Mouse (Mus musculus): Measurements from ENCODE around the gene Pisd. TPM values are rescaled to one million over a fixed set of nuclear protein-coding genes. Genes with fewer than 3 reads are reported as not detected.
"Not testable (repeated sequence)": the region's sequence is repeated elsewhere in the genome, so short reads cannot be mapped to it uniquely, and the experiment has no call there.

Pisd gene
- total and polyA plus RNA-seq, 3 experiments = 45.2 to 57.1 (median 52.1) TPM

DNA sequence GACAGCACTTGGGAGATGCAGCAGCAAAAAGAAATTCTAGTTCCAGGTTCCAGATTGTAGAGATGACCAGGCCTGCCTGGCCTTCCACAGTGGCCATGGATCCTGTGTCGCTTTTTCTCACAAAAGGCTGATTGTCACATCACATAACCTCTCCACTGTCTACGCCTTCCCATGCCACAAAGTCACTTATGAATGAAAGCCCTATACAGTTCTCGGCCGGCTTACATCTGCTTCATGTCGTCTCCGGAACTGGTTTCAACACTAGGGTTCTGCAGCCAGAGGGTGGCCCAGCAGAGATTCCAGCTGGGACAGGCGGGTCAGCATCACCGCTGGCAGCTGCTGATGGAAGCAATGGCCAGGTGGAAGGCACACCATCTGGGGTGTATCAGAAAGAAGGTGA lies 56.6 kb downstream of the Pisd start:
- in situ Hi-C loops (cut with MboI; ENCODE audit: low pct_ligation_motif_present, low pct_unique_long_range_greater_than_20kb, low sequenced_read_pairs) = no loop called here
- H3K9ac ChIP-seq (ENCODE audit: insufficient read depth, low read depth) = no peak overlapping the region

DNA sequence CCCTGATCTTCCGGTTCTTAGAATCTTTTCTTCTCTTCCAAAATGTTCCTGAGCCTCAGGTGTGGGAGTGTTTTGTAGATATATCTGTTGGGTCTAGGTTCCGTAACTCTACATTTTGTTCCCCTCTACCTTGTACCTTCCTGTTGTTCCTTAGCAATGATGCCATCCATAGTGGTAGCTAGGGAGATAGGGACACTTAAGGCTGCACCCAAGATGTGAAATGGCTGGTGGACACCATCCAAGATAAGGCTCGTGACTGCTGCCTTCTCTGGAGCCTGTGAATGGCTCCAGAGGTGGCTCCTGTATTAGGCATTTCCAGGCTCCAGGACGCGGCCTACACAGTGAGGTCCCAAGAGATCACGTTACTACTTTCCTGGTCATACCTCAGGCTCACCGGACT lies 57.1 kb downstream of the Pisd start:
- dilution Hi-C loops (cut with MboI; ENCODE audit: extremely low pct_ligation_motif_present, extremely low pct_unique_long_range_greater_than_20kb, low sequenced_read_pairs) (no loop called here), in situ Hi-C loops (cut with MboI; ENCODE audit: low pct_ligation_motif_present, low pct_unique_long_range_greater_than_20kb, low sequenced_read_pairs) (no loop called here)
- Histone ChIP-seq H3K27me3 (replicated peaks) (no peaks in the 10 kb centered on the region), H3K9me3 (replicated peaks; ENCODE audit: low read length) (no peaks in the 10 kb centered on the region), H3K79me2 (replicated peaks; ENCODE audit: control insufficient read depth, extremely low read depth, insufficient read depth, poor library complexity, severe bottlenecking) (no peaks in the 10 kb centered on the region), H3K4me2 (ENCODE audit: insufficient read depth, low read depth, poor library complexity, severe bottlenecking) (no peak overlapping the region), H3K4me3 (replicated peaks in 1 of 3; ENCODE audit: low read depth in 2 of 3, low read length in 2 of 3, poor library complexity in 1 of 3) (no peak overlapping the region), H3K9ac (ENCODE audit: insufficient read depth, low read depth) (no peak overlapping the region), H3K4me1 (ENCODE audit: control insufficient read depth in 1 of 2, insufficient read depth in 2 of 2) (no peaks in the 10 kb centered on the region), H3K36me3 (replicated peaks in 1 of 2; ENCODE audit: control insufficient read depth in 1 of 2, insufficient read depth in 1 of 2, low read length in 1 of 2) (peaks cover under 1 to 11% of the 10 kb centered on the region in 2 experiments), H3K27ac (ENCODE audit: insufficient read depth, low read depth) (no peak overlapping the region)
- TF ChIP-seq UBTF (IDR thresholded peaks at IDR 0.05; ENCODE audit: low read depth, low read length) = no peak
- no peak for TF ChIP-seq NELFE (IDR thresholded peaks at IDR 0.05; ENCODE audit: low read depth, low read length)
- no peak for TF ChIP-seq E2F4 (IDR thresholded peaks at IDR 0.05; ENCODE audit: insufficient replicate concordance, low read depth, low read length)
- no peak for TF ChIP-seq MEF2A (IDR thresholded peaks at IDR 0.05; ENCODE audit: borderline replicate concordance, low read depth, low read length)
- no peak for DNase-seq (ENCODE audit: extremely low read depth)

More for the DNA sequence above, 56.6 kb downstream of the Pisd start:
- Histone ChIP-seq H3K27me3 (replicated peaks) (no peaks in the 10 kb centered on the region), H3K9me3 (replicated peaks; ENCODE audit: low read length) (no peaks in the 10 kb centered on the region), H3K79me2 (replicated peaks; ENCODE audit: control insufficient read depth, extremely low read depth, insufficient read depth, poor library complexity, severe bottlenecking) (no peaks in the 10 kb centered on the region), H3K4me2 (ENCODE audit: insufficient read depth, low read depth, poor library complexity, severe bottlenecking) (no peak overlapping the region), H3K27ac (ENCODE audit: insufficient read depth, low read depth) (no peak overlapping the region), H3K36me3 (replicated peaks in 1 of 2; ENCODE audit: control insufficient read depth in 1 of 2, insufficient read depth in 1 of 2, low read length in 1 of 2) (peaks cover 6 to 17% of the 10 kb centered on the region in 2 experiments), H3K4me3 (replicated peaks in 1 of 3; ENCODE audit: low read depth in 2 of 3, low read length in 2 of 3, poor library complexity in 1 of 3) (no peak overlapping the region), H3K4me1 (ENCODE audit: control insufficient read depth in 1 of 2, insufficient read depth in 2 of 2) (no peaks in the 10 kb centered on the region)
- DNase-seq (ENCODE audit: extremely low read depth) = no peak
- dilution Hi-C loops (cut with MboI; ENCODE audit: extremely low pct_ligation_motif_present, extremely low pct_unique_long_range_greater_than_20kb, low sequenced_read_pairs) = no loop called here
- TF ChIP-seq ELF1 (IDR thresholded peaks at IDR 0.05; ENCODE audit: low read depth, low read length) = no peak

DNA sequence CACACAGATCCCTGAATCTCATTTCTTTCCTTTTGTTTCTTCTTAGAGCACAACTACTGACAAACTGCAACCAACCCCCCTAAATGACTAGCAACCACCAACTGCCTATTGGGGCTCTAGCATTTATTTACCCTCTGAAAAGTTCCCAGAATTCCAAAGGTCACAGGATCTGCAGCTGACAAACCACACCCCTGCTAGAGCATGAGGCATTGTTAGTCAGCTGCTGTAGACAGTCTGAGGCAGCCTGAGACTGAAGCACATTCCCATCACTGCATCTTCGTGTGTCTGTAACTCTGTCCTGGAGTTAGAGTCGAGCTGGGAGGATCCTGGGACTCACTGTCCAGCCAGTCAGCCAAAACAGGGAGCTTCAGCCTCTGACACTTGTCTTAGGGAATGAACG lies 60.0 kb downstream of the Pisd start:
- H3K9me3 ChIP-seq (replicated peaks; ENCODE audit: low read length); H3K9ac ChIP-seq (ENCODE audit: insufficient read depth, low read depth); H3K79me2 ChIP-seq (replicated peaks; ENCODE audit: control insufficient read depth, extremely low read depth, insufficient read depth, poor library complexity, severe bottlenecking); DNase-seq (ENCODE audit: extremely low read depth); in situ Hi-C loops (cut with MboI; ENCODE audit: low pct_ligation_motif_present, low pct_unique_long_range_greater_than_20kb, low sequenced_read_pairs); dilution Hi-C loops (cut with MboI; ENCODE audit: extremely low pct_ligation_motif_present, extremely low pct_unique_long_range_greater_than_20kb, low sequenced_read_pairs); H3K27ac ChIP-seq (ENCODE audit: insufficient read depth, low read depth); H3K4me1 ChIP-seq (ENCODE audit: control insufficient read depth in 1 of 2, insufficient read depth in 2 of 2); H3K4me2 ChIP-seq (ENCODE audit: insufficient read depth, low read depth, poor library complexity, severe bottlenecking); H3K27me3 ChIP-seq (replicated peaks); H3K4me3 ChIP-seq (replicated peaks in 1 of 3; ENCODE audit: low read depth in 2 of 3, low read length in 2 of 3, poor library complexity in 1 of 3); H3K36me3 ChIP-seq (replicated peaks in 1 of 2; ENCODE audit: control insufficient read depth in 1 of 2, insufficient read depth in 1 of 2, low read length in 1 of 2): not testable (repeated sequence)

DNA sequence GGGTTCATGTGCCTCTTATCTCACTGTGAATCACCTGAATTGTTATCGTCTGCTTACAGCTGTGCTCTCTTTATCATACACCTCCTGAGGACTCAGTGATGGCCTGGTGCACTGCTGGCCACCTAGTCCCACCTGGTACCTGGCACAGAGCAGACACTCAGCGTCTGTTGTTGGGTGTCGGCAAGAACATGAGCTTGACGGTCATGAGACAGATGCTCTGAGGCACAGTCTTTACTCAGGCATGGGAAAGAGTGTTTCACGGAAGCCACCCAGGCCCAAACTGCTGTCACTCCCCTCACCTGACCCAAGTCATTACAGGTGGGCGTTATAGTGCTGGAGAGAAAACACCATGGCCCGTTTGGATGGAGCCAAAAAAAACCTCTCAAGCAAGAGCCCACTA lies 61.5 kb downstream of the Pisd start:
- TF ChIP-seq ZMIZ1 (IDR thresholded peaks at IDR 0.05; ENCODE audit: low read depth, low read length) = no peak
- no peak for TF ChIP-seq MEF2A (IDR thresholded peaks at IDR 0.05; ENCODE audit: borderline replicate concordance, low read depth, low read length)
- in situ Hi-C loops (cut with MboI; ENCODE audit: low pct_ligation_motif_present, low pct_unique_long_range_greater_than_20kb, low sequenced_read_pairs) (no loop called here), dilution Hi-C loops (cut with MboI; ENCODE audit: extremely low pct_ligation_motif_present, extremely low pct_unique_long_range_greater_than_20kb, low sequenced_read_pairs) (no loop called here)
- no peak for DNase-seq (ENCODE audit: extremely low read depth)
- H3K4me2 ChIP-seq (ENCODE audit: insufficient read depth, low read depth, poor library complexity, severe bottlenecking) = no peak overlapping the region
- no peaks in the 10 kb centered on the region for H3K9me3 ChIP-seq (replicated peaks; ENCODE audit: low read length)
- peaks cover 0 to 1% of the 10 kb centered on the region in 2 experiments for H3K36me3 ChIP-seq (replicated peaks in 1 of 2; ENCODE audit: control insufficient read depth in 1 of 2, insufficient read depth in 1 of 2, low read length in 1 of 2)
- no peak overlapping the region for H3K9ac ChIP-seq (ENCODE audit: insufficient read depth, low read depth)
- no peak overlapping the region for H3K27ac ChIP-seq (ENCODE audit: insufficient read depth, low read depth)
- H3K4me3 ChIP-seq (replicated peaks in 1 of 3; ENCODE audit: low read depth in 2 of 3, low read length in 2 of 3, poor library complexity in 1 of 3) = no peak overlapping the region
- no peaks in the 10 kb centered on the region for H3K79me2 ChIP-seq (replicated peaks; ENCODE audit: control insufficient read depth, extremely low read depth, insufficient read depth, poor library complexity, severe bottlenecking)
- H3K4me1 ChIP-seq (ENCODE audit: control insufficient read depth in 1 of 2, insufficient read depth in 2 of 2) = 0 out of 4 replicates have a peak, but pooled peaks cover 0 to 4% of the 10 kb centered on the region in 2 experiments
- no peaks in the 10 kb centered on the region for H3K27me3 ChIP-seq (replicated peaks)

DNA sequence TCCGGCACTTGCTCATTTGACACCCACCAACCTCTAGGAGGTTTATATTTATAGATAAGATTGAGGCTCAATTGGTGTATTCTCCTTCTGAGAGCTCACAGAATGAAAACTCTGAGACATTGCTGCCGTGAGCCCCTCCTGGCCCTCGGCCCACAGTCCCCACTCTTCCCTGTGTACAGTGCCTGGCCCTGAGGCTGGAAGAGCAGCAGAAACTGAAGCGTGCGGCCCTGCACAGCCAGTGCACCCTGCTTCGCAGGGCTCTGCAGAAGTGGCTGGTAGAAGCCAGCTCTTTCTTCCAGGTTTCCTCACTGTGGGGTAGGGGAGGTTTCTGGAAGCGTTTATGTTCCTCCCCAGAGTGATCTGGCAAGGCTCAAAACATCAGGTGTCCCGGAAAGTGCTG lies 62.7 kb downstream of the Pisd start:
- H3K4me3 ChIP-seq (replicated peaks in 1 of 3; ENCODE audit: low read depth in 2 of 3, low read length in 2 of 3, poor library complexity in 1 of 3); H3K27ac ChIP-seq (ENCODE audit: insufficient read depth, low read depth); in situ Hi-C loops (cut with MboI; ENCODE audit: low pct_ligation_motif_present, low pct_unique_long_range_greater_than_20kb, low sequenced_read_pairs); H3K36me3 ChIP-seq (replicated peaks in 1 of 2; ENCODE audit: control insufficient read depth in 1 of 2, insufficient read depth in 1 of 2, low read length in 1 of 2); H3K9me3 ChIP-seq (replicated peaks; ENCODE audit: low read length); H3K4me1 ChIP-seq (ENCODE audit: control insufficient read depth in 1 of 2, insufficient read depth in 2 of 2); dilution Hi-C loops (cut with MboI; ENCODE audit: extremely low pct_ligation_motif_present, extremely low pct_unique_long_range_greater_than_20kb, low sequenced_read_pairs); DNase-seq (ENCODE audit: extremely low read depth); H3K9ac ChIP-seq (ENCODE audit: insufficient read depth, low read depth); H3K79me2 ChIP-seq (replicated peaks; ENCODE audit: control insufficient read depth, extremely low read depth, insufficient read depth, poor library complexity, severe bottlenecking); H3K4me2 ChIP-seq (ENCODE audit: insufficient read depth, low read depth, poor library complexity, severe bottlenecking); H3K27me3 ChIP-seq (replicated peaks): not testable (repeated sequence)
